Mouse (Mus musculus): ENCODE results near the gene Wfdc8. TPM values are rescaled to one million over a fixed set of nuclear protein-coding genes. Genes with fewer than 3 reads are reported as not detected.
"Not testable (repeated sequence)": the region's sequence is repeated elsewhere in the genome, so short reads cannot be mapped to it uniquely, and the experiment has no call there.

Gene Wfdc8
- polyA plus RNA-seq (2014; fragmentation: Nextera tagmentation; extraction: Ambion mirVana), result not detected in 2 replicates

DNA sequence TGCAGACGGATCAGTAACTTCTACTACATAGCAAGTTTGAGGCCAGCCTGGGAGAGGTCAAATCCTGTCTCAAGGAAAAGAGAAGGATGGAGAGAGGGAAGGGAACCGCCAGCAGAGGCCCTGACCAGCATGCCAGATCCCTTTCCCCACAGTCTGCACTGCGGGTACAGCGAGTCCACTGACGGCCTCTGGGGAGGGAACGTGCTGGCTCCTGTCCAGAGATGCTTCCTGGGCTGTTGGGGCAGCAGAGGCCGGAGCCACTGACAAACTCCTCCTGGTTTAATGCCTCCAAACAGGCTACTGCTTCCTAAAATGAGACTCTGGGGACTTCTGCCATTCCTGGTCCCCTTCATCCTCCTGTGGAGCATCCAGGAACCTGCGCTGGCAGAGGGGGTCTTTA lies at the start of gene Wfdc8, which contains the start of gene Wfdc6b:
TSS of gene Wfdc8 (minus strand) at position 156 of the 400 bp plus-strand sequence.
TSS of gene Wfdc6b (plus strand) at position 52 of the 400 bp plus-strand sequence.
- not testable (repeated sequence) for H3K27me3 ChIP-seq (replicated peaks; ENCODE audit: control insufficient read depth, insufficient read depth, low read length); H3K4me2 ChIP-seq; H3K9me3 ChIP-seq (ENCODE audit: control insufficient read depth, low read length); H3K4me3 ChIP-seq (ENCODE audit: low read depth, low read length); ATAC-seq (replicated peaks; ENCODE audit: low FRiP score); H3K9ac ChIP-seq (ENCODE audit: low read depth, low read length); H3K4me1 ChIP-seq (replicated peaks; ENCODE audit: control insufficient read depth, insufficient read depth, low read length); DNase-seq (ENCODE audit: low spot score); H3K36me3 ChIP-seq (ENCODE audit: control insufficient read depth, insufficient read depth, low read length); H3K27ac ChIP-seq (ENCODE audit: low read depth, low read length)
- 61% methylated on average over 8 of the region's 8 CpGs for WGBS

DNA sequence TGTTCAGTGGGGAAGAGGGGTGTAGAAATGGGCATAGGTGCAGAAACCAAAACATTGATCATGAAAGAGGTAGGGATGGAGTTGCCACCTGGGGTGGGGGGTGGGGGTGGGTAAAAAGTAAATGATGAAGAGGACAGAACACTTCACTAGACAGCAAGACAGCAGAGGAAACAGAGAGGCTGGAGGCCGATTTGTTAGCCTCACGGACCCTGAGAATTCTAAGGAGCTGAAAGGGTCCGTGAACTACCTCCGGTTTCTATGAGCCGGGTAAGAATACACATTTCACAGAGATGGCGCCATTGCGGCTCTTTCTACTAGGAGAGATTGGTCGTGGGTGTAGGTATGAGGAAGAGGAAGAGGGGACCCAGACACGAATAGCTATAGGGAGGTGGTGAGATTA lies 43.1 kb upstream of the Wfdc8 start, which contains the start of gene Wfdc9:
TSS of gene Wfdc9 (minus strand) at position 101 of the 400 bp plus-strand sequence.
- ATAC-seq (replicated peaks; ENCODE audit: low FRiP score) (no peak), DNase-seq (ENCODE audit: low spot score) (no peak)
- WGBS, result 72% methylated on average over 9 of the region's 9 CpGs

DNA sequence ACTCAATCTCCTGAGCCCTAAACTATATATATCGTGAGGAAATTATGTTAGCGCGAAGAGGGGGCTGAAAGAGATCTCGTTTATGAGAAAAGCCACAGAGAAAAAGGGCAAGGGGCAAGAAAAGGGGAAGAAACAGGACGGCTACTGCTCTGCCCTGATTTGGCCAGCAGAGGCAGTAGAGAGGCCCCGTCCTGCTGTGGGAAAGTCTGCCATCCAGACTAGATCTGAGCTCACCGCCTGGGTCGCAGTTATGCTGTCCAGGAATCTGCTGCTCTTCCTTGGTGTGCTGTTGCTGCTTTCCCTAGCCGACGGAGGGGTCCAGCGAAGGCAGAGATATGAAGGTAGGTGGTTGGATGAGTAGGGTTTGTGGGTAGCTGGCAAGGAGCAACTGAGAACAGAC lies 42.4 kb upstream of the Wfdc8 start, which contains the start of gene Wfdc10:
TSS of gene Wfdc10 (plus strand) at position 189 of the 400 bp plus-strand sequence.
- 10% methylated on average over 11 of the region's 11 CpGs for WGBS
- Histone ChIP-seq H3K4me1 (replicated peaks; ENCODE audit: control insufficient read depth, insufficient read depth, low read length) (no peaks in the 10 kb centered on the region), H3K4me2 (no peak within 1 kb of the TSS), H3K36me3 (ENCODE audit: control insufficient read depth, insufficient read depth, low read length) (no peaks in the 10 kb centered on the region), H3K27me3 (replicated peaks; ENCODE audit: control insufficient read depth, insufficient read depth, low read length) (no peaks in the 10 kb centered on the region), H3K27ac (ENCODE audit: low read depth, low read length) (no peak within 1 kb of the TSS), H3K4me3 (ENCODE audit: low read depth, low read length) (no peak within 1 kb of the TSS), H3K9me3 (ENCODE audit: control insufficient read depth, low read length) (no peaks in the 10 kb centered on the region), H3K9ac (ENCODE audit: low read depth, low read length) (no peak within 1 kb of the TSS)
- no peak for ATAC-seq (replicated peaks; ENCODE audit: low FRiP score)
- DNase-seq (ENCODE audit: low spot score), result peak; percentile 38

More for the DNA sequence above, 43.1 kb upstream of the Wfdc8 start, which contains the start of gene Wfdc9:
- Histone ChIP-seq H3K4me2 (no peak within 1 kb of the TSS), H3K36me3 (ENCODE audit: control insufficient read depth, insufficient read depth, low read length) (no peaks in the 10 kb centered on the region), H3K9ac (ENCODE audit: low read depth, low read length) (no peak within 1 kb of the TSS), H3K27me3 (replicated peaks; ENCODE audit: control insufficient read depth, insufficient read depth, low read length) (no peaks in the 10 kb centered on the region), H3K4me3 (ENCODE audit: low read depth, low read length) (no peak within 1 kb of the TSS), H3K9me3 (ENCODE audit: control insufficient read depth, low read length) (no peaks in the 10 kb centered on the region), H3K27ac (ENCODE audit: low read depth, low read length) (no peak within 1 kb of the TSS), H3K4me1 (replicated peaks; ENCODE audit: control insufficient read depth, insufficient read depth, low read length) (no peaks in the 10 kb centered on the region)

DNA sequence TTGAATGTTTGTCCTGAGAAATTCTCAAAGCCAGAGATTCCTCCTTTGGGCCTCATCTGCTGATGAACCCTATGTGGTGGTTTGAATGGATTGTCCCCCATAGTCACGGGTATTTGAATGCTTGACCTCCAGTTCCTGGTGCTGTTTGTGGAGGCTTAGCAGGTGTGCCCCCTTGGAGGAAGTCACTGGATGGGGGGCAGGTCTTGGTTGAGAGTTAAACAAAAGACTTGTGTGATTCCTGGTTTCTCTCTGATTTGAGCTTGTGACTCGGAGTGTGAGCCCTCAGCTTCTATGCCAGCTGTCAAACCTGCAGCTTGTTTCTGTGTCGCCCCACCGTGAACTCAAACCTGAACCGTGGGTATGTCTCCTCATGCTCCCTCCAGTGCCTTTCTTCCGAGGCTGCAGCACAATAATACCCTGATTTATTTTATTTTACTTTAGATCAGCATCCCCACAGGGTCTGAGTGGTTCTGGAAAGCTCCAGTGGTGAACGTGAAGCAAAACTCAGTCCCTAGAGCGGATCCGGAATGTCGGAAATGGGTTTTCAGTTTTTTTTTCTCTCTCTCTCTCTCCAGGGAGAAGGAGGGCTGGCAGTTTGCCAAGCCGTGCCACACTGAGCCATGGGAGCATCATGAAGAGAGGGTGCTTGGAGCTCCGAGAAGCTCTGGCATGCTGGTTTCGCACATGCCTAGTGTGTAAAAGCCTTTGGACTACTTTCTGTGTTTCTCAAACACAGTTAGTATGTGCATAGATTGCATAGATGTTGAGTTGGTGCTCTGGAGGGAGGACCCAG lies 28.7 kb upstream of the Wfdc8 start:
- WGBS, result 82% methylated on average over 13 of the region's 13 CpGs
- no peaks in the 10 kb centered on the region for H3K4me1 ChIP-seq (replicated peaks; ENCODE audit: control insufficient read depth, insufficient read depth, low read length)

DNA sequence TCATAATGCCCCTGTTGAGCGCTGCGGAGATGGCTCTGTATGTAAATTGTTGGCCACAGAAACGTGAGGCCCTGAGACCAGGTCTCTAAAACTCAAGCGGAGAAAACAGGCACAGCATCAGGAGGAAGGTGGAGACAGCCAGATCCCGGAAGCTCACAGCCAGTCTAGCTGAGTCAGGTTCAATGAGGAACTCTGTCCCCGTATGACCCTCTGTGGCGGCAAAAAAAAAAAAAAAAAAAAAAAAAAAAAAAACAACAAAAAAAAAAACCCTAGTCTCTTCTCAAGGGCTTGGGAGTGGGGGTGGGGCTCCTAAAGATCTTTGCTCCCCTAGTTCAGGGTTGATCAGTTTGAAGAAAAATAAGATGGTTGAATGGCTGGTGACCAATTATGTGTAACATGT lies 27.7 kb upstream of the Wfdc8 start:
- no peaks in the 10 kb centered on the region for H3K36me3 ChIP-seq (ENCODE audit: control insufficient read depth, insufficient read depth, low read length)
- no peaks in the 10 kb centered on the region for H3K4me1 ChIP-seq (replicated peaks; ENCODE audit: control insufficient read depth, insufficient read depth, low read length)
- H3K9ac ChIP-seq (ENCODE audit: low read depth, low read length), result no peak overlapping the region
- H3K9me3 ChIP-seq (ENCODE audit: control insufficient read depth, low read length), result no peaks in the 10 kb centered on the region
- WGBS, result 59% methylated on average over 7 of the region's 7 CpGs
- no peak overlapping the region for H3K4me2 ChIP-seq
- H3K27me3 ChIP-seq (replicated peaks; ENCODE audit: control insufficient read depth, insufficient read depth, low read length), result no peaks in the 10 kb centered on the region
- H3K27ac ChIP-seq (ENCODE audit: low read depth, low read length), result no peak overlapping the region
- ATAC-seq (replicated peaks; ENCODE audit: low FRiP score) (no peak), DNase-seq (ENCODE audit: low spot score) (peak; percentile 27)
- H3K4me3 ChIP-seq (ENCODE audit: low read depth, low read length), result no peak overlapping the region

More for the DNA sequence above, 28.7 kb upstream of the Wfdc8 start:
- Histone ChIP-seq H3K27me3 (replicated peaks; ENCODE audit: control insufficient read depth, insufficient read depth, low read length) (no peaks in the 10 kb centered on the region), H3K27ac (ENCODE audit: low read depth, low read length) (no peak overlapping the region), H3K36me3 (ENCODE audit: control insufficient read depth, insufficient read depth, low read length) (no peaks in the 10 kb centered on the region), H3K4me2 (no peak overlapping the region), H3K9ac (ENCODE audit: low read depth, low read length) (no peak overlapping the region), H3K4me3 (ENCODE audit: low read depth, low read length) (no peak overlapping the region), H3K9me3 (ENCODE audit: control insufficient read depth, low read length) (no peaks in the 10 kb centered on the region)
- DNase-seq (ENCODE audit: low spot score), result no peak
- ATAC-seq (replicated peaks; ENCODE audit: low FRiP score), result no peak

DNA sequence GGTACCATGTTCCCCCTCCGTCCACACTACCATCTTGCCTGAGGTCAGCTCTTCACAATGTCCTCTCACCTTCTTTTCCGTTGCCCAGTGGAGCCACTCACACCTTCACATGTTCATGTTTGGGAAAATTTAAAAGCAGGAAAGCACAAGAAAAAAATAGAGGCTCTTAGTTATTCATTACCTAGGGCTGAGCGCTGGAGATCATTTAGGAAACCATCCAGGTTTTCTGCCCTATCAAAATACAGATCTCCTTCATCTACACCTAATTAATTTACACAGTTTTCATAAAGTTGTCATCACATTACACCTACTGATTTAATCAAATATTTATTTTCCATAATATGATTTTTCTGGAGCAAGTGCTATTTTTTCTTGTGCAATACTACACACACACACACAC lies 25.3 kb upstream of the Wfdc8 start, which contains the start of gene Wfdc16:
TSS of gene Wfdc16 (minus strand) at position 101 of the 400 bp plus-strand sequence.
- Histone ChIP-seq H3K9me3 (ENCODE audit: control insufficient read depth, low read length) (no peaks in the 10 kb centered on the region), H3K36me3 (ENCODE audit: control insufficient read depth, insufficient read depth, low read length) (no peaks in the 10 kb centered on the region), H3K27ac (ENCODE audit: low read depth, low read length) (no peak within 1 kb of the TSS), H3K9ac (ENCODE audit: low read depth, low read length) (no peak within 1 kb of the TSS), H3K4me2 (no peak within 1 kb of the TSS), H3K4me1 (replicated peaks; ENCODE audit: control insufficient read depth, insufficient read depth, low read length) (no peaks in the 10 kb centered on the region), H3K4me3 (ENCODE audit: low read depth, low read length) (no peak within 1 kb of the TSS), H3K27me3 (replicated peaks; ENCODE audit: control insufficient read depth, insufficient read depth, low read length) (no peaks in the 10 kb centered on the region)
- WGBS, result 84% methylated on average over 3 of the region's 3 CpGs
- no peak for DNase-seq (ENCODE audit: low spot score)
- no peak for ATAC-seq (replicated peaks; ENCODE audit: low FRiP score)

DNA sequence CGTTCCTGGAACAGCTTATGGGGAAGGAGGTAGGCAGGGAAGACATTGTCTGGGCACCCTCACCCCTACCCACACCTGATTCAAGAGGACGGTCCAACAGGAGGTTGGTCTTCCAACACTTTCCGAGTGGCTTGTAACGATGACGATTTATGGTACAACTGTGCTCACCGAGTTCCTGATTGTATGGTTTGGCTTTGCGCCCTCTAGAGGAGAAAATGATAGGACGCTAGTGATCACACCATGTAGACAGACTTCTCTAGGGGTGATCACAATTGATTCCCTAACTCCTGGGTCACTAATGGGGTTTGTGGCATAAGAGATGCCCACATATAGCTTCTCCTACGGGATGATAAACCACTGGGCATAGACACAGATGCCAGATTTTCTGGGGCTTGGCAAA lies 21.8 kb upstream of the Wfdc8 start:
- Histone ChIP-seq H3K27ac (ENCODE audit: low read depth, low read length) (no peak overlapping the region), H3K27me3 (replicated peaks; ENCODE audit: control insufficient read depth, insufficient read depth, low read length) (no peaks in the 10 kb centered on the region), H3K4me2 (no peak overlapping the region), H3K9me3 (ENCODE audit: control insufficient read depth, low read length) (no peaks in the 10 kb centered on the region), H3K4me3 (ENCODE audit: low read depth, low read length) (no peak overlapping the region), H3K36me3 (ENCODE audit: control insufficient read depth, insufficient read depth, low read length) (no peaks in the 10 kb centered on the region), H3K9ac (ENCODE audit: low read depth, low read length) (no peak overlapping the region), H3K4me1 (replicated peaks; ENCODE audit: control insufficient read depth, insufficient read depth, low read length) (no peaks in the 10 kb centered on the region)
- 72% methylated on average over 9 of the region's 9 CpGs for WGBS
- no peak for ATAC-seq (replicated peaks; ENCODE audit: low FRiP score)
- no peak for DNase-seq (ENCODE audit: low spot score)

DNA sequence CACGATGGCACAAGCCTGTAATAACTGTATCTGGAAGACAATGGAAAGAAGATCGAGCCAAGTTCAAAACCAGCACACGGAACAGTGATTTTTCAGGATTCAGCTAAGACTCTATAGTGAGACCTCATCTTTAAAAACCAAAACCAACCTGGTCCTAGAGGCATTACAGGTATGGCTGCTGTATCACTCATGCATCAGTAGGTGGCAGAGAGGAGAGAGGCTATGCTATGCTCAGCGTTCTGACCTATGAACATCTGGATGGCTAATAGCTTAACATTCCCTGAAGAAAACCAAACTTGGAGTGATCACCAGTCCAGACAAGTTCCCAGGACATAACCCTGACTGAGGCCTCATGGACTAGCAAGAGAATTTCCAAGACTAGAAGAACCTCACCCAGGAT lies 8.3 kb upstream of the Wfdc8 start:
- H3K9me3 ChIP-seq (ENCODE audit: control insufficient read depth, low read length), result no peaks in the 10 kb centered on the region
- H3K4me3 ChIP-seq (ENCODE audit: low read depth, low read length), result no peak overlapping the region
- H3K27ac ChIP-seq (ENCODE audit: low read depth, low read length), result no peak overlapping the region
- no peak overlapping the region for H3K9ac ChIP-seq (ENCODE audit: low read depth, low read length)
- ATAC-seq (replicated peaks; ENCODE audit: low FRiP score), result no peak
- no peaks in the 10 kb centered on the region for H3K36me3 ChIP-seq (ENCODE audit: control insufficient read depth, insufficient read depth, low read length)
- no peaks in the 10 kb centered on the region for H3K27me3 ChIP-seq (replicated peaks; ENCODE audit: control insufficient read depth, insufficient read depth, low read length)
- no peak overlapping the region for H3K4me2 ChIP-seq
- no peak for DNase-seq (ENCODE audit: low spot score)
- 77% methylated on average over 4 of the region's 4 CpGs for WGBS
- no peaks in the 10 kb centered on the region for H3K4me1 ChIP-seq (replicated peaks; ENCODE audit: control insufficient read depth, insufficient read depth, low read length)

DNA sequence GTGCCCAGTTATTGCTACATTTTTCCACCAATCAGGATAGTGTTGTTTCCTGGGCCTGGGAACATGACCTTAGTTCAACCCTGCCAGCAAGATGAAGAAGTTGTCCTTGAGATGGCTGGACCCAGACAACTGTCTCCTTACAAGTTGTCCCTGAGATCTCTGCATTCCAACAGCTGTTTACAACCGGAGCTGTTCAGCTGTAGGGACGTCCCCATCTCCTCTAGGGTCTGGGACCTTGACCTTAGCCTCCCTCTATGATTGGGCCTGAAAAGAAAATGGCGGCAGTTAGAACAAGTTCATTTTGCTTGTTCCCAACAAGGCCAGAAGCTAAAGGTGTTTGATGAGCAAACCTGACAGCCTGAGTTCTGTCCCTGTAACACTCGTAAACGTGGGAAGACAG lies 5.6 kb upstream of the Wfdc8 start:
- Histone ChIP-seq H3K9ac (ENCODE audit: low read depth, low read length) (no peak overlapping the region), H3K27me3 (replicated peaks; ENCODE audit: control insufficient read depth, insufficient read depth, low read length) (no peaks in the 10 kb centered on the region), H3K4me1 (replicated peaks; ENCODE audit: control insufficient read depth, insufficient read depth, low read length) (no peaks in the 10 kb centered on the region), H3K9me3 (ENCODE audit: control insufficient read depth, low read length) (no peaks in the 10 kb centered on the region), H3K4me2 (no peak overlapping the region), H3K4me3 (ENCODE audit: low read depth, low read length) (no peak overlapping the region), H3K27ac (ENCODE audit: low read depth, low read length) (no peak overlapping the region), H3K36me3 (ENCODE audit: control insufficient read depth, insufficient read depth, low read length) (no peaks in the 10 kb centered on the region)
- DNase-seq (ENCODE audit: low spot score) (no peak), ATAC-seq (replicated peaks; ENCODE audit: low FRiP score) (no peak)
- WGBS, result 72% methylated on average over 5 of the region's 5 CpGs

Measured in liver, embryonic 11.5 days (tissue).